Mouse (Mus musculus) lung, postnatal 4 days (tissue): ENCODE data around the gene Zfp36l2.

ENCODE experiments used
- DNase-seq, 2 experiments: peaks; one replicate each; pipeline ENCODE4 v3.0.0; 2021

Gene Zfp36l2

GRCm38 (mm10) chr17:84152206-84152975, 35.4 kb downstream of the Zfp36l2 start:
- peak in 1 of 2 experiments; percentile 23 for DNase-seq

- DNase-seq = peak in 1 of 2 experiments; percentile 31
Observed at GRCm38 (mm10) chr17:84151306-84151705, 36.4 kb downstream of the Zfp36l2 start.

GRCm38 (mm10) chr17:84150291-84150690, 37.5 kb downstream of the Zfp36l2 start:
- DNase-seq = peak in 1 of 2 experiments; percentile 17

GRCm38 (mm10) chr17:84149566-84149965, 38.2 kb downstream of the Zfp36l2 start:
- DNase-seq = peak in 1 of 2 experiments; percentile 20

- peak; percentile 80 to 88 for DNase-seq
Observed at GRCm38 (mm10) chr17:84148499-84149484, 39.0 kb downstream of the Zfp36l2 start.

GRCm38 (mm10) chr17:84147183-84148108, 40.3 kb downstream of the Zfp36l2 start:
- peak in 1 of 2 experiments; percentile 24 for DNase-seq

GRCm38 (mm10) chr17:84146458-84147182, 41.1 kb downstream of the Zfp36l2 start:
- DNase-seq = no peak

GRCm38 (mm10) chr17:84145826-84146287, 41.9 kb downstream of the Zfp36l2 start:
- peak; percentile 74 to 80 for DNase-seq

- DNase-seq = no peak
Observed at GRCm38 (mm10) chr17:84144762-84145599, 42.8 kb downstream of the Zfp36l2 start.

GRCm38 (mm10) chr17:84144130-84144529, 43.6 kb downstream of the Zfp36l2 start:
- DNase-seq = no peak

GRCm38 (mm10) chr17:84143219-84143844, 44.4 kb downstream of the Zfp36l2 start:
- DNase-seq = no peak

GRCm38 (mm10) chr17:84141691-84142090, 46.1 kb downstream of the Zfp36l2 start:
- peak; percentile 67 to 79 for DNase-seq

- peak; percentile 69 to 80 for DNase-seq
Observed at GRCm38 (mm10) chr17:84140822-84141507, 46.8 kb downstream of the Zfp36l2 start.

- DNase-seq = peak in 1 of 2 experiments; percentile 30
Observed at GRCm38 (mm10) chr17:84137393-84138171, 50.2 kb downstream of the Zfp36l2 start.

GRCm38 (mm10) chr17:84136669-84137392, 50.9 kb downstream of the Zfp36l2 start:
- peak in 1 of 2 experiments; percentile 49 for DNase-seq

GRCm38 (mm10) chr17:84136217-84136616, 51.5 kb downstream of the Zfp36l2 start:
- DNase-seq = no peak

- DNase-seq = peak in 1 of 2 experiments; percentile 56
Observed at GRCm38 (mm10) chr17:84135243-84135642, 52.5 kb downstream of the Zfp36l2 start.
